Mouse (Mus musculus) bone marrow, adult 2 months (tissue): Measurements from ENCODE around the gene Mbip. TPM values are rescaled to one million over a fixed set of nuclear protein-coding genes. Genes with fewer than 3 reads are reported as not detected.

Source experiments
- H3K27ac ChIP-seq: fragments of 200-500 bp; 2 replicates; pipeline ENCODE4 v1.5.1; 2012; ENCODE audit warnings: low read depth, mild to moderate bottlenecking, control low read depth, inconsistent platforms, low read length; ENCODE audit not compliant: control insufficient read depth, poor library complexity, insufficient read depth
- H3K4me1 ChIP-seq: fragments of 200-500 bp; 2 replicates; pipeline ENCODE4 v1.6.1; 2011; ENCODE audit warnings: low read length; ENCODE audit not compliant: control insufficient read depth, insufficient read depth
- H3K4me3 ChIP-seq: fragments of 200-500 bp; replicated peaks from 2 replicates; pipeline ENCODE3; 2011; ENCODE audit warnings: mild to moderate bottlenecking, low read depth, low read length, control low read depth; ENCODE audit not compliant: control insufficient read depth
- CTCF ChIP-seq: fragments of 200-500 bp; IDR thresholded peaks from 2 replicates; pipeline ENCODE4 v1.5.1; 2011; ENCODE audit warnings: low read length, control low read depth; ENCODE audit not compliant: control insufficient read depth, insufficient read depth
- POLR2A ChIP-seq: fragments of 200-500 bp; IDR thresholded peaks from 2 replicates; pipeline ENCODE4 v1.6.1; 2011; ENCODE audit warnings: low read depth, mild to moderate bottlenecking, control low read depth, low read length, borderline replicate concordance; ENCODE audit not compliant: control insufficient read depth
- WGBS: fragments of 180-500 bp; shearing (Covaris S2); methylation state at CpG from one replicate; pipeline ENCODE4 v1.1.7; 2018; 5-methylcytosine and 5-hydroxymethylcytosine counted together
- polyA plus RNA-seq: library from polyadenylated mRNA; stranded (reverse); fragments of >200 nt; gene quantifications from 2 replicates; pipeline ENCODE4 v1.2.4, GENCODE M21; 2011; ENCODE audit warnings: low replicate concordance; ENCODE audit not compliant: missing spikeins, insufficient read depth, insufficient read length

Mbip gene
- polyA plus RNA-seq, 1 experiment: 11.0 TPM

- Histone ChIP-seq H3K4me1 (no peaks in the 10 kb centered on the region), H3K27ac (no peak overlapping the region), H3K4me3 (no peak overlapping the region)
- TF ChIP-seq POLR2A (no peak), CTCF (no peak)
- WGBS: 56% methylated on average over 21 of the region's 21 CpGs
These were observed 47.5 kb downstream of the Mbip start for GRCm38 (mm10) chr12:56297921-56298830.

- Histone ChIP-seq H3K4me1 (no peaks in the 10 kb centered on the region), H3K27ac (no peak overlapping the region), H3K4me3 (no peak overlapping the region)
- TF ChIP-seq CTCF (no peak), POLR2A (no peak)
- 85% methylated on average over 5 of the region's 5 CpGs for WGBS
These were observed 48.6 kb downstream of the Mbip start for GRCm38 (mm10) chr12:56297099-56297498.

- no peak overlapping the region for H3K27ac ChIP-seq
- WGBS: 72% methylated on average over 6 of the region's 6 CpGs
- no peaks in the 10 kb centered on the region for H3K4me1 ChIP-seq
- TF ChIP-seq POLR2A (no peak), CTCF (no peak)
- no peak overlapping the region for H3K4me3 ChIP-seq
These were observed 49.2 kb downstream of the Mbip start for GRCm38 (mm10) chr12:56296524-56296923.

- Histone ChIP-seq H3K4me1 (no peaks in the 10 kb centered on the region), H3K4me3 (no peak overlapping the region)
These were observed 50.5 kb downstream of the Mbip start for GRCm38 (mm10) chr12:56295160-56295559.

GRCm38 (mm10) chr12:56288548-56288947 is 57.1 kb downstream of the Mbip start:
- Histone ChIP-seq H3K4me1 (no peaks in the 10 kb centered on the region), H3K4me3 (no peak overlapping the region), H3K27ac (no peak overlapping the region)
- WGBS: 45% methylated on average over 3 of the region's 3 CpGs
- TF ChIP-seq POLR2A (no peak), CTCF (no peak)

More at GRCm38 (mm10) chr12:56295160-56295559, 50.5 kb downstream of the Mbip start:
- TF ChIP-seq POLR2A (no peak), CTCF (no peak)
- 64% methylated on average over 3 of the region's 3 CpGs for WGBS
- no peak overlapping the region for H3K27ac ChIP-seq

GRCm38 (mm10) chr12:56286828-56287227 is 58.9 kb downstream of the Mbip start:
- Histone ChIP-seq H3K4me3 (no peak overlapping the region), H3K27ac (no peak overlapping the region), H3K4me1 (no peaks in the 10 kb centered on the region)
- 94% methylated on average over 14 of the region's 14 CpGs for WGBS
- TF ChIP-seq POLR2A (no peak), CTCF (no peak)

GRCm38 (mm10) chr12:56284210-56284609 is 61.5 kb downstream of the Mbip start:
- H3K27ac ChIP-seq: no peak overlapping the region
- no peaks in the 10 kb centered on the region for H3K4me1 ChIP-seq
- H3K4me3 ChIP-seq: no peak overlapping the region
- TF ChIP-seq CTCF: no peak
- 67% methylated on average over 2 of the region's 2 CpGs for WGBS

- TF ChIP-seq CTCF (no peak), POLR2A (no peak)
- Histone ChIP-seq H3K4me3 (no peak overlapping the region), H3K27ac (no peak overlapping the region), H3K4me1 (no peaks in the 10 kb centered on the region)
- WGBS: 64% methylated on average over 3 of the region's 3 CpGs
These were observed 64.0 kb downstream of the Mbip start for GRCm38 (mm10) chr12:56281649-56282048.

Other genes starting within 250 kb of the Mbip start
- not detected in 2 replicates for gene Nkx2-1, start 191.0 kb upstream of the Mbip start, polyA plus RNA-seq